Mouse (Mus musculus) liver, adult 2 months (tissue): ENCODE measurements around the gene Sdhaf1.
A peak's percentile ranks its signal among the peaks of the same experiment; 100 is the strongest.

ENCODE experiments used
- CTCF ChIP-seq: fragments of 200-500 bp; IDR thresholded peaks from 2 replicates; pipeline ENCODE4 v1.5.1; 2011; ENCODE audit warnings: low read depth, low read length, control low read depth
- POLR2A ChIP-seq: fragments of 200-500 bp; IDR thresholded peaks from 2 replicates; pipeline ENCODE4 v1.6.1; 2011; ENCODE audit warnings: low read length, control low read depth; ENCODE audit not compliant: insufficient read depth; ENCODE audit errors: extremely low read depth

DNA sequence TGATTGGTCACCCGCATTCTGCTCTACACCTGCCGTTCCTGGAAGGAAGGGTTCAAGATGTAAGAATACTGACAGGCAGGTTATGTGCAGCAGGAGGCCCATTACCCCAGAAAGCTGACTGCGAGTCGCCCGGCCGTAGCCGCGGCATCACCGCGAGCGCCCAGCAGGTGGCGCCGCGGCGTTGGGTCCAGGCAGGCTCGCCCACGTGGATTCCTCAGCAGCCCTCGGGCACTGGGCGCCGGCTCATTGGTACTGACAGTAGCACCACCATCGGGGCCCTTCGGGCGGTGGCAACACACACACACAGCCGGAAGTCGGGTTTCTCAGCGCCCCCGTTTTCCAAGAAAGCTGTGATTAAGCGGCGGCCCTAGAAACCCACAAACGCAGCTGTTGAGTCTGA is 24.1 kb upstream of the Sdhaf1 start:
- TF ChIP-seq CTCF (peak; percentile 88), POLR2A (no peak)
